Mouse (Mus musculus) forebrain, embryonic 14.5 days (tissue): ENCODE results near the gene Bcas3. TPM values are rescaled to one million over a fixed set of nuclear protein-coding genes. Genes with fewer than 3 reads are reported as not detected.

ENCODE experiments used
- ATAC-seq: fragments of 200-750 bp; cut with Nextera tagmentation; 2 replicates; pipeline ENCODE4 v1.8.0; 2017; ENCODE audit warnings: mild to moderate bottlenecking, moderate library complexity
- DNase-seq: peaks from one replicate; pipeline ENCODE4 v3.0.0-alpha.2; 2015; ENCODE audit warnings: low spot score
- H3K27ac ChIP-seq: fragments of 300-500 bp; sonication (generic); 2 replicates; pipeline ENCODE4 v1.5.1; 2014; ENCODE audit warnings: low read depth, mild to moderate bottlenecking, control low read depth, low read length, moderate library complexity
- H3K27me3 ChIP-seq: fragments of 300-500 bp; sonication (generic); replicated peaks from 2 replicates; pipeline ENCODE4 v1.6.1; 2014; ENCODE audit warnings: low read length, control low read depth, mixed read lengths; ENCODE audit not compliant: control insufficient read depth, insufficient read depth
- H3K36me3 ChIP-seq: fragments of 300-500 bp; sonication (generic); 2 replicates; pipeline ENCODE4 v1.6.1; 2014; ENCODE audit warnings: low read length, control low read depth; ENCODE audit not compliant: control insufficient read depth, insufficient read depth
- H3K4me1 ChIP-seq: fragments of 300-500 bp; sonication (generic); 2 replicates; pipeline ENCODE4 v1.6.1; 2014; ENCODE audit warnings: antibody characterized with exemption, low read length, control low read depth; ENCODE audit not compliant: control insufficient read depth, insufficient read depth
- H3K4me2 ChIP-seq: fragments of 300-500 bp; sonication (generic); 2 replicates; pipeline ENCODE4 v1.6.1; 2014; ENCODE audit warnings: mild to moderate bottlenecking, control low read depth, low read length
- H3K4me3 ChIP-seq: fragments of 300-500 bp; sonication (generic); 2 replicates; pipeline ENCODE4 v1.5.1; 2014; ENCODE audit warnings: low read depth, low read length, control low read depth
- H3K9ac ChIP-seq: fragments of 300-500 bp; sonication (generic); 2 replicates; pipeline ENCODE4 v1.6.1; 2014; ENCODE audit warnings: mild to moderate bottlenecking, low read length, control low read depth, moderate library complexity
- H3K9me3 ChIP-seq: fragments of 300-500 bp; sonication (generic); replicated peaks from 2 replicates; pipeline ENCODE4 v1.6.1; 2016; ENCODE audit warnings: low read length, control low read depth, mixed read lengths; ENCODE audit not compliant: control insufficient read depth
- WGBS: fragments of 180-500 bp; shearing (Covaris S2); extraction: QIAGEN DNeasy Blood & Tissue Kit; methylation state at CpG from one replicate; pipeline ENCODE4 v1.1.7; 2014; 5-methylcytosine and 5-hydroxymethylcytosine counted together
- polyA plus RNA-seq: library from polyadenylated mRNA; unstranded; fragments of >200 nt; fragmentation: Nextera tagmentation; extraction: Ambion mirVana; gene quantifications from 2 replicates; pipeline ENCODE4 v1.2.1, GENCODE M21; 2014

Bcas3 gene
- polyA plus RNA-seq, 1 experiment from 2014 or later, result 27.5 TPM

DNA sequence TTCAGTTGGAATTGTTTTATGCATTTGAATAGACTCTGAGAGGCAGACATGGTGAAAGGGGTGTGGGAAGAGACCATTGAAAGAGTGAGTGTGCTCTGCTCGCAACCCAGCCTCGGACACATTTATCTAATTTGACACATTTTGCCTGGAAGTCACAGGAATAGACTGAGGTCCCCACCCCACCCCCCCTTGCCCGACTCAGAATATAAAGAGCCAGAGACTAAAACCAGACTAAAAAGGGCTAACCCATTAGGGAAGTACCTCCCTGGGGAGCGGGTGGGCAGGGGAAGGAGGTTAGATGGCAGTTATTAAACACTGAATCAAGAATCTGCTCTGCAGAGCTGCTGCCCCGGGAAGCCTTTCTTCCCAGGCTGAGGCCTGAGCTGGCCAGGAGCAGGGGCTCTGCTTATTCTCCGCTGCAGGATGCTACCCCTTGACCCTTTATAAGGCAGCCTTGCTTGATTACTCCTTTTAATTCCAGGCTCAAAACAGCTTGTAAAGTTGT is 367.4 kb downstream of the Bcas3 start:
- Histone ChIP-seq H3K4me2 (no peak overlapping the region), H3K4me3 (no peak overlapping the region), H3K9ac (no peak overlapping the region), H3K27me3 (peaks cover 31% of the 10 kb centered on the region), H3K9me3 (no peaks in the 10 kb centered on the region), H3K4me1 (no peaks in the 10 kb centered on the region), H3K27ac (no peak overlapping the region), H3K36me3 (no peaks in the 10 kb centered on the region)
- 19% methylated on average over 6 of the region's 6 CpGs for WGBS
- ATAC-seq (no peak), DNase-seq (no peak)

- H3K9ac ChIP-seq, result no peak overlapping the region
- H3K9me3 ChIP-seq, result no peaks in the 10 kb centered on the region
- ATAC-seq, result no peak
- 79% methylated on average over 4 of the region's 4 CpGs for WGBS
- H3K27ac ChIP-seq, result no peak overlapping the region
- H3K4me3 ChIP-seq, result no peak overlapping the region
- H3K27me3 ChIP-seq, result peaks cover 21% of the 10 kb centered on the region
- no peak overlapping the region for H3K4me2 ChIP-seq
- H3K4me1 ChIP-seq, result no peaks in the 10 kb centered on the region
- no peaks in the 10 kb centered on the region for H3K36me3 ChIP-seq
- no peak for DNase-seq
Measured at GRCm38 (mm10) chr11:85721986-85722385, 369.0 kb downstream of the Bcas3 start.

GRCm38 (mm10) chr11:85724159-85724558 is 371.2 kb downstream of the Bcas3 start:
- H3K4me3 ChIP-seq, result no peak overlapping the region
- no peaks in the 10 kb centered on the region for H3K36me3 ChIP-seq
- no peak for ATAC-seq
- no peak overlapping the region for H3K27ac ChIP-seq
- no peak overlapping the region for H3K9ac ChIP-seq
- H3K4me2 ChIP-seq, result no peak overlapping the region
- no peak for DNase-seq
- peaks cover 8% of the 10 kb centered on the region for H3K27me3 ChIP-seq
- no peaks in the 10 kb centered on the region for H3K9me3 ChIP-seq
- H3K4me1 ChIP-seq, result no peaks in the 10 kb centered on the region
- WGBS, result 88% methylated on average over 6 of the region's 6 CpGs

GRCm38 (mm10) chr11:85729725-85730124 is 376.8 kb downstream of the Bcas3 start:
- Histone ChIP-seq H3K27ac (no peak overlapping the region), H3K4me1 (no peaks in the 10 kb centered on the region), H3K4me2 (no peak overlapping the region), H3K9me3 (no peaks in the 10 kb centered on the region), H3K9ac (no peak overlapping the region), H3K36me3 (no peaks in the 10 kb centered on the region), H3K4me3 (no peak overlapping the region), H3K27me3 (no peaks in the 10 kb centered on the region; the same call in 1 of the 2 replicates)
- ATAC-seq (no peak), DNase-seq (no peak)
- WGBS, result 64% methylated on average over 2 of the region's 2 CpGs

DNA sequence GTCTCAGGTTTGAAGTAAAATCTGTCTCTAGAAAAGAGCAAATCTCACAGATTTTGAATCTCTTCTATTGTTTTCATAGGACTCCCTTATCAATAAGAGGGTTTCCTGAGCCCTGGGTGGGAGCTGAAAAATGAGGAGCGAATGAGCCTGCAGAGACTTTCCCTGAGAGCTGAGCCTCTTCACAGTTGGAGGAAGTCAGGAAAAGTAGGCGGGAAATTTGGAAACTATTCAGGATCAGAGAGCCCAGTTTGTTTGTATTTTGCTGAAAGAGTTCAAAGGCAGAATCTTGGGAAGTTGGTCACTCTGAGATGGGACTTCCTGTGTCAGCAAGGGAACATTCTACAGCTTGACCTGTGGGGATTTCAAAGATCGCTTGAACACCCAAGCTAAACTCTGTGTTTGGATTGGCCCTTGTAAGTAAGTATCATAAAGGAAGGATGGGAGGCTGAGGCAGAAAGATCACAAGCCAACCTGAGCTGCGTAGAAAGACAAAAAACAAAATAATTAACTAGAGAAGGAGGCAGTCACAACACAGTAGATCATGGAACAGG is 379.6 kb downstream of the Bcas3 start:
- WGBS, result 64% methylated on average over 4 of the region's 4 CpGs
- Histone ChIP-seq H3K27ac (no peak overlapping the region), H3K4me3 (no peak overlapping the region), H3K4me2 (no peak overlapping the region), H3K27me3 (peaks cover 12% of the 10 kb centered on the region), H3K9ac (no peak overlapping the region), H3K4me1 (no peaks in the 10 kb centered on the region), H3K9me3 (no peaks in the 10 kb centered on the region), H3K36me3 (no peaks in the 10 kb centered on the region)
- ATAC-seq (no peak), DNase-seq (no peak)

DNA sequence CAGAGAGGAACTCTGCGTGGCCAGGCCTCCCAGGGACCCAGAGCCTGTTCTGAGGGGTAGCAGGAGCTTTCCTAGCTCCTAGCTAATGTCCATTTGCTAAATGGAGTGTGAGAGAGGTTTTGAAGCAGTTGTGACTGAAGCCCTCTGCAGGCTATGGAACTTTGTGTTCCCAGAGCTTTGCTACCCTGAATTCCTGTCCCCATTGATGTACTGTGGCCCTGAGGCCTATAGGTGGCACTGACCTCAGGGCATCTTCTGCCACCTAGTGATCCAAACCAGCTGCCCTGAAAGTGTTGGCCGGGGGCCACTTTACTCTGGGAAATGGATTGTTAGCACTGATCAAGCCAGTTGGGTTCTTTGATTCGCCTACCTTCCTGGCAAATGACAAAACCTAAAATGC is 380.6 kb downstream of the Bcas3 start:
- H3K4me1 ChIP-seq, result peaks cover 1% of the 10 kb centered on the region; the same call in 1 of the 2 replicates
- no peak overlapping the region for H3K9ac ChIP-seq
- no peaks in the 10 kb centered on the region for H3K9me3 ChIP-seq
- no peaks in the 10 kb centered on the region for H3K36me3 ChIP-seq
- WGBS, result 36% methylated on average over 3 of the region's 3 CpGs
- no peak overlapping the region for H3K4me2 ChIP-seq
- peaks cover 12% of the 10 kb centered on the region for H3K27me3 ChIP-seq
- ATAC-seq (no peak), DNase-seq (no peak)
- H3K27ac ChIP-seq, result no peak overlapping the region
- no peak overlapping the region for H3K4me3 ChIP-seq

DNA sequence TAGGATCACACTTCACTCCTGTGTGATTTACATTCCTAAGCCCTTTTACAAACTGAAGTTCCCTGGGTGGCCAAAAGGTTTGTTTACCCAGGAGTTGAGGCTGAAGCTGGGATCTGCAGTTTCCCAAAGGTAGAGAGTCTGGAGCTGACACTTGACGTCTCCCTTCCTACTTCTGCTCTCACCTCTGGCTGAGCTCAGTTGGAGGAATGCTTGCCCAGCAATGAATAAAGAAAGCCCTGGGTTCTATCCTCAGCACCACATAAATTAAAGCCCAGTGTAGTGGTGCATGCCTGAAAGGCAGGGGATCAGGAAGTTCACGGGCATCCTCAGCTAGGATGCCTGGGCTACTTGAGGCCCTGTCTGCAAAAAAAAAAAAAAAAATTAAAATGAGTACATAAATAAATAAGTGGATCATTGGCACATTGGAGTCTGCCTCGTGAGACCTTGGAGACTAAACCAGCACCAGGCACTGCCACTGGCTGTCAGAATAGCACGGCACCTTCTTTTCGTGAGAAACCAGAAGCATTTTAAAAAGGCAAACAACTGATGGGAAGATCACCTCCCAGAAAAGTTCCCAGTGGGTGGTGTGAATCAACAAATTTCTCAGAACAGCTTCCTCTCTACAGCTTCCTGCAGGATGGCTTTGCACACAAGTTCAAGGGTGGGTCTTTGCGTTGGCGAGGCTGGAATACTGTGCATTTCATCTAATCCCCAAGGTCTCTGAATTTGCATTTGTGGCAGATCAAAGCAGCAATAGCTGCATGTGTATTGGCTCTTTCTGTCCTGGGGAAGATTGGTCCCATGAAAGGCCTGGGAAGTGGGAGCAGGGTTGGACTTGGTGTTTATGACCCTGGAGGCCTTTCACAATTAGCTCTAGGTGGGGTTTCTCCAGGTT is 381.6 kb downstream of the Bcas3 start:
- Histone ChIP-seq H3K27me3 (peaks cover 15% of the 10 kb centered on the region), H3K4me3 (no peak overlapping the region), H3K36me3 (no peaks in the 10 kb centered on the region), H3K9me3 (no peaks in the 10 kb centered on the region), H3K4me1 (peaks cover 3% of the 10 kb centered on the region; the same call in 1 of the 2 replicates), H3K9ac (no peak overlapping the region), H3K27ac (no peak overlapping the region), H3K4me2 (no peak overlapping the region)
- WGBS, result 49% methylated on average over 7 of the region's 7 CpGs
- no peak for DNase-seq
- ATAC-seq, result no peak

DNA sequence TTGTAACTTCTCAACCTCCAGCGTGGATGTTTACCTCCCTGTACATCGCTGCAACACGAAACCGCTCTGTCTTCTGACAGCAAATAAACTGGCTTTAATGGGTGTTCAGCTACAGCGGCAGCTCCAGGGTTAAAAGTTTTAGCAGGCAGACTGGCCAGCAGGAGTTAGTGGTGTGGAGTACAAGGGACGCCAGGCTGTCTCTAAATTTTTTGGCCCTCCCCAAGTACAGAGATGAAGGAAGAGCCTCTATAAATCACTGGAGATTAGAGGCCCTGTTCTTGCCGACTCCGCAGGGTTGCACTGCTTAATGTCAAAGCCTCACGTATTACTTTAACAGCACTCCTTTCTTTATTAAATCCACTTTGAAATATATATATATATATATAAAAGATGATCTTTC is 384.3 kb downstream of the Bcas3 start:
- 42% methylated on average over 9 of the region's 9 CpGs for WGBS
- Histone ChIP-seq H3K27me3 (peaks cover 15% of the 10 kb centered on the region), H3K36me3 (no peaks in the 10 kb centered on the region), H3K4me2 (no peak overlapping the region), H3K4me3 (no peak overlapping the region), H3K9me3 (no peaks in the 10 kb centered on the region), H3K9ac (no peak overlapping the region), H3K4me1 (peaks cover 3% of the 10 kb centered on the region; the same call in 1 of the 2 replicates), H3K27ac (no peak overlapping the region)
- DNase-seq (no peak), ATAC-seq (no peak)

- ATAC-seq (no peak), DNase-seq (no peak)
- H3K27me3 ChIP-seq, result peaks cover 15% of the 10 kb centered on the region
- H3K4me3 ChIP-seq, result no peak overlapping the region
- H3K4me2 ChIP-seq, result no peak overlapping the region
- WGBS, result 10% methylated on average over 3 of the region's 3 CpGs
- H3K36me3 ChIP-seq, result no peaks in the 10 kb centered on the region
- no peak overlapping the region for H3K27ac ChIP-seq
- H3K9ac ChIP-seq, result no peak overlapping the region
- peaks cover 3% of the 10 kb centered on the region; the same call in 1 of the 2 replicates for H3K4me1 ChIP-seq
- H3K9me3 ChIP-seq, result no peaks in the 10 kb centered on the region
Measured at GRCm38 (mm10) chr11:85737893-85738292, 384.9 kb downstream of the Bcas3 start.
